Mouse (Mus musculus) cerebellum, adult (tissue): ENCODE data around the gene Med22.
"Not testable (repeated sequence)": the region's sequence is repeated elsewhere in the genome, so short reads cannot be mapped to it uniquely, and the experiment has no call there.

Source experiments
- ATAC-seq: cut with Nextera tagmentation; 2 replicates; pipeline ENCODE4 v1.9.2; 2017; ENCODE audit warnings: mild to moderate bottlenecking, moderate library complexity, mixed read lengths; ENCODE audit not compliant: insufficient number of reproducible peaks, low FRiP score, low TSS enrichment

Med22 gene

GRCm38 (mm10) chr2:26919684-26920083 is 9.2 kb upstream of the Med22 start:
- ATAC-seq: no peak

GRCm38 (mm10) chr2:26916738-26917137 is 6.3 kb upstream of the Med22 start:
- no peak for ATAC-seq

GRCm38 (mm10) chr2:26915927-26916728 is 5.7 kb upstream of the Med22 start, which contains the start of the genes Surf2 and Surf1:
Surf2 (plus strand) TSS chr2:26916367.
Surf1 (minus strand) TSS chr2:26916530.
- peak; percentile 80 for ATAC-seq

- ATAC-seq: no peak
Observed at GRCm38 (mm10) chr2:26914148-26914941, 3.9 kb upstream of the Med22 start.

GRCm38 (mm10) chr2:26913416-26914147 is 3.1 kb upstream of the Med22 start:
- ATAC-seq: no peak

GRCm38 (mm10) chr2:26912253-26912770 is 1.8 kb upstream of the Med22 start:
- no peak for ATAC-seq

GRCm38 (mm10) chr2:26910994-26911765 is 703 bp upstream of the Med22 start:
- ATAC-seq: peak; percentile 16; the same call in 1 of the 2 replicates

GRCm38 (mm10) chr2:26909387-26909784 is 1.1 kb downstream of the Med22 start:
- no peak for ATAC-seq

GRCm38 (mm10) chr2:26908710-26909386 is 1.6 kb downstream of the Med22 start:
- ATAC-seq: no peak

- no peak for ATAC-seq
Observed at GRCm38 (mm10) chr2:26907109-26907508, 3.4 kb downstream of the Med22 start.

- ATAC-seq: no peak
Observed at GRCm38 (mm10) chr2:26906431-26906830, 4.0 kb downstream of the Med22 start.

- ATAC-seq: no peak
Observed at GRCm38 (mm10) chr2:26905936-26906335, 4.5 kb downstream of the Med22 start.

- no peak for ATAC-seq
Observed at GRCm38 (mm10) chr2:26903311-26903710, 7.2 kb downstream of the Med22 start.

GRCm38 (mm10) chr2:26902467-26903220 is 7.8 kb downstream of the Med22 start, which contains the start of gene Surf6:
Surf6 (minus strand) TSS chr2:26902879.
- peak; percentile 90 for ATAC-seq

GRCm38 (mm10) chr2:26901834-26902400 is 8.6 kb downstream of the Med22 start:
- ATAC-seq: no peak

- ATAC-seq: no peak
Observed at GRCm38 (mm10) chr2:26900731-26901130, 9.7 kb downstream of the Med22 start.

GRCm38 (mm10) chr2:26895898-26896297 is 14.6 kb downstream of the Med22 start:
- no peak for ATAC-seq

GRCm38 (mm10) chr2:26886170-26886569 is 24.3 kb downstream of the Med22 start:
- not testable (repeated sequence) for ATAC-seq
